Mouse (Mus musculus) liver, embryonic 14.5 days (tissue): Measurements from ENCODE around the gene Prn.

ENCODE experiments used
- CTCF ChIP-seq: IDR thresholded peaks from 2 replicates; pipeline ENCODE4 v1.5.1; 2016; ENCODE audit warnings: antibody characterized with exemption, low read depth, control low read depth
- EP300 ChIP-seq: IDR thresholded peaks from 2 replicates; pipeline ENCODE4 v1.6.1; 2016; ENCODE audit warnings: antibody characterized with exemption, low read depth

- TF ChIP-seq CTCF (no peak), EP300 (no peak)
Observed at GRCm38 (mm10) chr2:131883136-131883535, 26.6 kb upstream of the Prn start.
